Mouse (Mus musculus): Measurements from ENCODE around the gene Mettl21a.
"Not testable (repeated sequence)": the region's sequence is repeated elsewhere in the genome, so short reads cannot be mapped to it uniquely, and the experiment has no call there.

The Mettl21a gene

GRCm38 (mm10) chr1:64614801-64615345 is 2.2 kb downstream of the Mettl21a start:
- no peak for DNase-seq (ENCODE audit: low read depth, low spot score)

- no peak for DNase-seq (ENCODE audit: low read depth, low spot score)
These were observed 2.7 kb downstream of the Mettl21a start for GRCm38 (mm10) chr1:64614311-64614710.

DNA sequence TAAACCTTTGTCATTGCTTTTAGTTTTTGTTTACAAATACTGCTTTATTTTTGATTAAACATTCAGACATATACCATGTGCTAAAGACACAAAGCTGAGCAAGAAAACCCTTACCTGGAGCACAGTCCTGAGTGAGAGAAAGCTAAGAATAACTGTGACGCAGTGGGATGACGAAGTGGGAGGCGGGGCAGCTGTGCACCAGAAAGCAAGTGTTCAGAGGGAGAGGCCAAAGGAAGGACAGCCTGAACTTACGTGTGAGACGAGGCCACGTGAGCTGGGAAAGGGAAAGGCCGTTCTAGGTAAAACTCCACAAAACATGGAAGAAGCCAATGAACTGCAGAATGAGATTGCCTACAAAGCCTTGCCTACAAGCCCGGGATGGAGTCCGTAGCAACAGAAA is 7.1 kb downstream of the Mettl21a start:
- DNase-seq (ENCODE audit: low read depth, low spot score): no peak

- no peak for DNase-seq (ENCODE audit: low read depth, low spot score)
These were observed 7.9 kb downstream of the Mettl21a start for GRCm38 (mm10) chr1:64609145-64609544.

DNA sequence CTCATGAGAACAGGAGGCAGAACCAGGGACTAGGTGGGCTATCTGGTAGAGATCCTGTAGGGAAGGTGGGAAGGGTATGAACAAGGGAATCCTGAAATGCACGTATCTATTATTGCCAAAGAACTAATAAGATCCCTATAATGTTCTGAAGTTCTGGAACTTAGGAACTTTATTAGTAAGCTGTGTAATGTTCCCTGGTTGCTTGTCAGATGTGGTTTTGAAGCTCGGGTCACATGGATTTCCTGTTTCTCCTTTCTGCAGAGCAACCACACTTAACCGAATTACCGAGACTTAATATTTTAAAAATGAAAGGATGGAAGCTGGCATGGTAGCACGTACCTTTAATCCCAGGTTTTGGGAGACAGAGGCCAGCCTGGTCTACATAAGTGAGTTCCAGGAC is 13.7 kb downstream of the Mettl21a start:
- no peak for DNase-seq (ENCODE audit: low read depth, low spot score)

DNA sequence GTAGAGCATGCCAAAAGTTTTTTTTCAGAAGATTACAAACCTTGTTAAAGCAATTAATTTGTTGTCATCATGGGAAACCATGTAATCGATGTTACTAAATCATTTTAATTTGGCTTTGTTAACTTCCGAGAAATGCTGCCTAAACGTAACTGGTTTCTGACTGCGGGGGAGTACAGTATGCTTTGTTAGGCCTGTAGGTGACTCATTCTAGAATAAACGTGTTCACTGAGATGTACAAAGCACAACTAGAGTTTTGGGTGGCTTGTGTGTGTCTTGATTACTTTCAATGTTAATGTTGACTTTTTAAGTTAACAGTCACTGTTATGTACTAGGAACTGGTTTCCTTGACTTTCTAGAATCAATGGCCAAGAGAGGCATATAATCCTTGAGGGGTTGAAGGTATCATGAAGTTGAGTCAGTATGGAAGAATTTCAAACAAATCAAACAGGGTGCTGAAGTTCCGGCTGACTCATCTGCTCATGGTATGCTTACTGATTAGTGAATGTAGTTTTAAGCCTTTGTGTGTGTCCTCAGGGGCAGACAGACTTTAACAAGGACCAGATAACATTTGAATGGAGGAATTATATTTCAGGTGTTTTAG is 15.7 kb downstream of the Mettl21a start:
- DNase-seq (ENCODE audit: low read depth, low spot score): peak; percentile 46

DNA sequence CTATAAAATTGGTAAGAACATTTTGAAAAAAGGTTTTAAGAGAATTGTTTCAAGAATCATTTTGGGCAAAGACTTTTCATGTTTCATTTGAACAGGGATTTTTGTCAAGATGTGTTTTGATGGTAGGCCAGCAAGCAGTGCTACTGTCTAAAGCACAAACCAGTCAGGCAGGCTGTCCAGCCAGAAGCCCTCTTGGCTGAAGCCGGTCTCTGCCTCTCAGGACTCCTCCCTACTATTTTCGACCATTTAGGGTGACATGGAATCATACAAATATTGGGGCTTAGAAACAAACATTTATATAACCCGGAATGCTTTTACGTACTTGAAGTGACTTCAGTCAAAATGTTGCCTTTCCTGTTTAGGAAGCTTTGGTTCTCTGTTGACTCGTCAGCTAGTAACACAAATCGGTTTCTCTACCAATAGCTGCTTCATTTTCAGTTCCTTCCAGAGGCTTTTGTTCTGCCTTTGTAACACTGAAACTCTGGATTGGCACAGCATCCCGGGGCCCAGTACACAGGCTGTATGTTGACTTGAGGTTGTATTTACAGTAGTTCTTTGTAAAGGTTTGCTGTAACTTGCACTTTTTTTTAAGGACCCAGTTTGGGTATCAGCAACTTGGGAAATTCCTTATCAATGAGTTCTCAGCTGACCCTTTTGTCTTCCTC is 16.5 kb downstream of the Mettl21a start:
- no peak for DNase-seq (ENCODE audit: low read depth, low spot score)

GRCm38 (mm10) chr1:64598926-64599325 is 18.1 kb downstream of the Mettl21a start:
- DNase-seq (ENCODE audit: low read depth, low spot score): no peak

DNA sequence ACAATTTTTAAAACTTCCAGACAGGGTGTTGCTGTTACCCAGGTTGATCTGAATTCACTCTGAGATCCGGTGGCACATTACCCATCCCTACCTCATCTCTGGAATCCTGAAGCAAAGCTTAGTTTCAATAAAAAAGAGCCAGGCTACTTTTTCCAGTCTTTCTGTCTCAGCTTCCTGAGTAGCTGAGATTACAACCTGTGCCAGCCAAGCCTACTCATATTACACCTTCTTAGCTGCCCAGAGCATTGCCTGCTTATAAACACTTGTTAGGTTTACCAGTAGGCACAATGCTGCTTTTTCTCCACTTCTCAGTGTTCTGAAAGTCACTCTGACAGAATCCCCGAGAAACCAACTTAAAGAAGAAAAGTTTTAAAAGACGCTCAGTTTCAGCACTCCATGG is 38.2 kb downstream of the Mettl21a start:
- DNase-seq (ENCODE audit: low read depth, low spot score): no peak

- DNase-seq (ENCODE audit: low read depth, low spot score): not testable (repeated sequence)
These were observed 39.1 kb downstream of the Mettl21a start for GRCm38 (mm10) chr1:64577911-64578310.

- no peak for DNase-seq (ENCODE audit: low read depth, low spot score)
These were observed 40.3 kb downstream of the Mettl21a start for GRCm38 (mm10) chr1:64576732-64577131.

GRCm38 (mm10) chr1:64576022-64576421 is 41.0 kb downstream of the Mettl21a start:
- DNase-seq (ENCODE audit: low read depth, low spot score): no peak

DNA sequence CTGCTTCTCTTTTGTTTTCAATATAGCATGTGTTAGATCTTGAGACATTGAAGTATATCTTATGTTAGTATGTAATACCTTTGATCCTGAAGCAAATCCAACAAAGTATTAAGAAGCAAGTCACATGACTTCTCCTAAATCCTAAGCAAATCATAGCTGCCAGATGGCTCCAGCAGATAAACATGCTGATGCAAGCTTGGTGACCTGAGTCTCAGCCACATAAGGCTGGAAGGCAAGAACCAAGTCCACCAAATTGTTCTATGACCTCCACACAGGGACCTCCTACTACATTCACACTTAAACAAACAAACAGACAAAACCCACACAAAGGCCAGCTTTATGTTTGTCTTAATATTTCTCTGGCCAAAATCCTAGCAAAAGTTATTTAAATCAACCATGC is 48.8 kb downstream of the Mettl21a start:
- no peak for DNase-seq (ENCODE audit: low read depth, low spot score)

- DNase-seq (ENCODE audit: low read depth, low spot score): no peak
These were observed 56.9 kb downstream of the Mettl21a start for GRCm38 (mm10) chr1:64560105-64560504.
